Mouse (Mus musculus) forebrain, postnatal 0 days (tissue): ENCODE measurements at regions not wholly inside any gene's neighbourhood (a gene's known extent, or its start where the extent isn't known, plus 50 kb on each side); places are given as distances from the start of the nearest gene placed in this dataset.

Experiments used
- ATAC-seq: fragments of 200-750 bp; cut with Nextera tagmentation; 2 replicates; pipeline ENCODE4 v1.8.0; 2017; ENCODE audit warnings: mild to moderate bottlenecking, moderate library complexity
- DNase-seq: peaks from one replicate; pipeline ENCODE4 v3.0.0-alpha.2; 2015
- H3K27ac ChIP-seq: fragments of 300-500 bp; sonication (generic); 2 replicates; pipeline ENCODE4 v1.5.1; 2014; ENCODE audit warnings: low read depth, mild to moderate bottlenecking, antibody characterized with exemption, low read length, moderate library complexity, mixed read lengths
- H3K27me3 ChIP-seq: fragments of 300-500 bp; sonication (generic); 2 replicates; pipeline ENCODE4 v1.6.1; 2014; ENCODE audit warnings: mild to moderate bottlenecking, low read length, mixed read lengths; ENCODE audit not compliant: insufficient read depth
- H3K36me3 ChIP-seq: fragments of 300-500 bp; sonication (generic); 2 replicates; pipeline ENCODE4 v1.6.1; 2014; ENCODE audit warnings: mild to moderate bottlenecking, moderate library complexity; ENCODE audit not compliant: insufficient read depth
- H3K4me1 ChIP-seq: fragments of 300-500 bp; sonication (generic); 2 replicates; pipeline ENCODE4 v1.6.1; 2014; ENCODE audit warnings: antibody characterized with exemption; ENCODE audit not compliant: insufficient read depth
- H3K4me2 ChIP-seq: fragments of 300-500 bp; sonication (generic); 2 replicates; pipeline ENCODE4 v1.6.1; 2014; ENCODE audit warnings: low read depth, mild to moderate bottlenecking, moderate library complexity
- H3K4me3 ChIP-seq: fragments of 300-500 bp; sonication (generic); 2 replicates; pipeline ENCODE4 v1.5.1; 2014; ENCODE audit warnings: low read depth, low read length, mixed read lengths
- H3K9ac ChIP-seq: fragments of 300-500 bp; sonication (generic); 2 replicates; pipeline ENCODE4 v1.6.1; 2014; ENCODE audit warnings: mild to moderate bottlenecking
- H3K9me3 ChIP-seq: fragments of 300-500 bp; sonication (generic); 2 replicates; pipeline ENCODE4 v1.6.1; 2016; ENCODE audit warnings: low read length
- CTCF ChIP-seq: sonication (generic); IDR thresholded peaks from 2 replicates; pipeline ENCODE4 v1.5.1; 2016; ENCODE audit warnings: antibody characterized with exemption, control low read depth, low read depth
- WGBS: fragments of 180-500 bp; shearing (Covaris S2); extraction: QIAGEN DNeasy Blood & Tissue Kit; methylation state at CpG from one replicate; pipeline ENCODE4 v1.1.7; 2014; 5-methylcytosine and 5-hydroxymethylcytosine counted together

DNA sequence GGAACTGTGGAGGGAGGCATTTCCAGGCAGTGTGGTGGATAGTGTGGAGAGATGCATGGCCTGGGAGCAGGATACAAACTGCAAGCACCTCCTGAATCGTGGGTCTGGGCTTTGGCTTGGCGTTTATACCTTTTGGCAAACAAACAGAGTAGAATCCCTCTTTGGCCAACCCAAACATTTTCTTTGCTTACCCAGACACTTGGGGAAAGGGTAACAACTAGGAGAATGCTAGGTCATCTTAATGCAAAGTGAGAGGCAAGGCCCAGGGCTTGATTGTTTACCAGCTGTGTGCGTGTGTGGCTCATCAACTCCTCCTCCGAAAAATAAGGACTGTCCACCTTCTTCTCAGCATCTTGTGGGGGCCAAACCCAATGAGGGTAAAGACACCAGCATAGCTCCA lies 61.1 kb upstream of the Abca1 start:
- WGBS, result 86% methylated on average over 4 of the region's 4 CpGs
- Histone ChIP-seq H3K9ac (no peak overlapping the region), H3K4me2 (no peak overlapping the region), H3K36me3 (no peaks in the 10 kb centered on the region), H3K27me3 (no peaks in the 10 kb centered on the region), H3K4me1 (peaks cover 13% of the 10 kb centered on the region), H3K27ac (no peak overlapping the region), H3K4me3 (no peak overlapping the region), H3K9me3 (no peaks in the 10 kb centered on the region)
- ATAC-seq, result no peak
- no peak for DNase-seq
- TF ChIP-seq CTCF, result no peak

DNA sequence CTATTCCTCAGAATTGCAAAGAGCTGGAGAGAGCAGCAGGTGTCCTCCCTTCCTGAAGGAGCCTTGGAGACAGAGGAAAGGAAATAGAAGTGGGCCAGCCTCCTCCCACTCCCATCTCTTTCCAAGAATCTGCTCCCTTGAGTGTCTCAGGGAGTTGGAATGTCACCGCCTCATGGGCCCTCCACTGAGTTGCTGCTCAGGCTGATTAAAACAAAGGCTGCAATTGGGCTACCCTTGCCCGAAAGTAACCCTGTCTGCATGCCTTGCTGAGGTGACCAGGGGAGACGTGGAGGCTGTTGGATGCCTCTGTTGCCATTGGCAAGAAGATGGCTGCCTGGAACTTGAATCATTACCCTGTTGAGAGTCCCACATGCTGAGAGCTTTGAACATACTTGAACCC lies 59.7 kb upstream of the Abca1 start:
- peak; percentile 27 for ATAC-seq
- Histone ChIP-seq H3K4me3 (no peak overlapping the region), H3K4me2 (no peak overlapping the region), H3K9ac (no peak overlapping the region), H3K27ac (peak overlapping the region; percentile 85; the same call in 1 of the 2 replicates), H3K9me3 (no peaks in the 10 kb centered on the region), H3K27me3 (no peaks in the 10 kb centered on the region), H3K4me1 (peaks cover 13% of the 10 kb centered on the region), H3K36me3 (no peaks in the 10 kb centered on the region)
- TF ChIP-seq CTCF, result no peak
- 34% methylated on average over 3 of the region's 3 CpGs for WGBS
- DNase-seq, result peak; percentile 24

DNA sequence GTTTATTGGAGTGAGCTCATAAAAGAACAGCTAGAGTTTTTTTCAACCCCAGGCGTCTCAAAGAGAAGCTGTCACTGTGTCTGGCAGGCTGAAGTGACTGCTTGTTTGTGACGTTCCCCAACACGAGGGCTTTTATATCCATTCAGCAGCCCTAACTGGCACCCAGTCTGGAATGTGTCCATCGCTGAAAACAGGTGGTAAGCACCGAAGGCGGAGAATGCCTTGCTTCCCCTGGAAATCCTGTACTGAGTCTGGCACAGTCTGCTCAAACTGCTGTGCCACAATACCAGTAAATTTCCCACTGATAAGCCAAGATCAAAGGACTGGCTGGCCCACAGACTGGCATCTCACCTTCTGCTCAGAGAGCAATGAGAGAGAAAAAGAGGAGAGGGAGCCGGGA lies 59.1 kb upstream of the Abca1 start:
- Histone ChIP-seq H3K36me3 (no peaks in the 10 kb centered on the region), H3K4me3 (no peak overlapping the region), H3K4me1 (peaks cover 13% of the 10 kb centered on the region), H3K9ac (no peak overlapping the region), H3K4me2 (no peak overlapping the region), H3K9me3 (no peaks in the 10 kb centered on the region), H3K27me3 (no peaks in the 10 kb centered on the region), H3K27ac (peak overlapping the region; percentile 85)
- 9% methylated on average over 7 of the region's 7 CpGs for WGBS
- ATAC-seq, result peak; percentile 81
- peak; percentile 81 for DNase-seq
- TF ChIP-seq CTCF, result no peak

DNA sequence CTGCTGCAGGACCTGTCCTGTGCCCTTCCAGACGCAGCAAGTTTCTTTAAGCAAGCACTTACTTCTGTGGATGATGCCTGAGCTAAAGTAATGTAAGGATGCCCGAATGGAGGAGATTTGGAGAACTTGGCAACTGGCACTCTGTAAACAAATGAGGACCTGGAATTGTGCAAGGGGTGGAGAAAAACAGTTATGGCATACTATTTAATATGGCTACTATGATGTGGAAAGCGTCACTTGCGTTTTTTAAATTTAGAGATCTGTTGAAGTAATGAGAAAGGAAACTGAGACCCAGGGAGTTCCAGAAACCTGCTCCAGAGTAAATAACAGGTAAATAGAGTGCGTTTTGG lies 58.6 kb upstream of the Abca1 start:
- Histone ChIP-seq H3K4me2 (peak overlapping the region; percentile 74), H3K4me1 (peaks cover 13% of the 10 kb centered on the region), H3K9ac (peak overlapping the region; percentile 67), H3K4me3 (peak overlapping the region; percentile 45), H3K27me3 (no peaks in the 10 kb centered on the region), H3K9me3 (no peaks in the 10 kb centered on the region), H3K36me3 (no peaks in the 10 kb centered on the region), H3K27ac (peak overlapping the region; percentile 85)
- DNase-seq, result no peak
- TF ChIP-seq CTCF, result no peak
- no peak for ATAC-seq
- WGBS, result 29% methylated on average over 5 of the region's 5 CpGs

DNA sequence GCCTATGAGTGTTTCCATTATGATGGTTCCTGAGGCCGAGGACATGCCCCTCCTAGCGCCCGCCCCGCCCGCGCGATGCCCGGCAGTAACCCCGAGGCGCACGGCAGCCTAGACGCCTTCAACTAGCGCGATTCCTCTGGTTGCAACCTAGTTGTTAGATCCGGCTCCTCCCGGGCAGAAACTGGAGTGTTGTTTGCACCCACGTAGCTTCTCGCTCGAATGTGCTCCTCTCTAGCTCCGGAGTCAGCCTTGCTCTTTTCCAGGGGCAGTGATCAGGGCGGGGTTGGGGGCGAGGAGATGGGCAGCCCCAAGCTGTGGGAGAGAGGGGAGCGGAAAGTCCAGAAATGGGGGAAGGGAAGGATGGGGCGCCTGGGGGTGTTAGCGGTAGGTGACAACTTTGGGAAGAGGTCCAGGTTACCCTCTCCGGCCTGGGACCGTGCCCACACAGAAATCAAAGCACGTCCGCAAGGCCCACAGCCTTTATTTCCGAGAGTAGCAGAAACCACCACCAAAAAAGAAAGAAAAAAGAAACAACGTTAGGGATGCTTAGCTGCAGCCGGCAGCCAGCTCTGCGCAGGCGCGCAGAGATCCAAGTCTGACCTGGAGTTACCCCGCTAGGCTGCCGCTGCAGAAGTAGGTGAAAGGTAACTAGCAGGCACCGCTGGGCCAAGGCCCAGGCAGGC lies 58.1 kb upstream of the Abca1 start:
- peak overlapping the region; percentile 45 for H3K4me3 ChIP-seq
- H3K9me3 ChIP-seq, result no peaks in the 10 kb centered on the region
- no peak for TF ChIP-seq CTCF
- H3K27me3 ChIP-seq, result no peaks in the 10 kb centered on the region
- ATAC-seq, result peak; percentile 89
- peak overlapping the region; percentile 67 for H3K9ac ChIP-seq
- H3K36me3 ChIP-seq, result no peaks in the 10 kb centered on the region
- 2% methylated on average over 38 of the region's 38 CpGs for WGBS
- peak overlapping the region; percentile 85 for H3K27ac ChIP-seq
- peak; percentile 86 for DNase-seq
- H3K4me1 ChIP-seq, result peaks cover 13% of the 10 kb centered on the region
- peak overlapping the region; percentile 74 for H3K4me2 ChIP-seq

DNA sequence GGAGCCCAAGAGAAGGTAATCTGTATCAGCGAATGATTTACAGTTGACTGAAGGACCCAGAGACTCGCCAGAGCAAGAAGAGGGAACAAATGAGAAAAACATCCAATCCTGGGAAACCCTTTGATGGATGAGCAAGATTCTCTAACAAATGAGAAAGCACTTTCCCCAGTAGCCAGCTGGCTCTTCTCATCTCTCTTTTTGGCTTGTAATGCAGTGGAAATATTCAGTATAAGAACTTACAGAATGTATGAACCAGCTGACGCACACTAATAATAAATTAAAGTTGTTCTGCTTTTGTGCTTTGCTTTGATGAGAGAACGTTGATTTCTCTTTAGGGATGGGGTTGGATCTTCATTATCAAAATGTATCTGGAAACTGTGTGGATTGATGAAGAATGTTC lies 52.8 kb upstream of the Abca1 start:
- Histone ChIP-seq H3K4me1 (no peaks in the 10 kb centered on the region), H3K9me3 (no peaks in the 10 kb centered on the region), H3K9ac (no peak overlapping the region), H3K36me3 (no peaks in the 10 kb centered on the region), H3K27ac (no peak overlapping the region), H3K4me3 (no peak overlapping the region), H3K4me2 (no peak overlapping the region), H3K27me3 (no peaks in the 10 kb centered on the region)
- ATAC-seq (no peak), DNase-seq (no peak)
- TF ChIP-seq CTCF, result no peak
- 67% methylated on average over 4 of the region's 4 CpGs for WGBS

DNA sequence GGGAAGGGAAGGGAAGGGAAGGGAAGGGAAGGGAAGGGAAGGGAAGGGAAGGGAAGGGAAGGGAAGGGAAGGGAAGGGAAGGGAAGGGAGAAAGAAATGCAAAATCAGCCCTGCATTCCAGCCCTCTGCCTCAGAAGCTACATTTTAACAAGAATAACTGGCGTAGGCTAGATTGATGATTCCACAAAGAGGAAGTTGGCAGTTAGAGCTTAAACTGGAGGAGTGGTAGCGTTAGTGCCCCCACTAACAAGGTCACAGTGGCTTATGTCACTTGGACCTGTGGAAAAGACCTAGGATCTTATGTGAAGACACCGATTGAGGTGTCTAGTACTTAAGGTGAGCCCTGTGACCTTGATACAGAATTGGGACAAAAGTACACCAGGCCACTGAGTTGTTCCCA lies 51.0 kb upstream of the Abca1 start:
- no peak overlapping the region for H3K4me2 ChIP-seq
- 89% methylated on average over 3 of the region's 3 CpGs for WGBS
- TF ChIP-seq CTCF, result no peak
- no peaks in the 10 kb centered on the region for H3K36me3 ChIP-seq
- no peak overlapping the region for H3K9ac ChIP-seq
- H3K4me1 ChIP-seq, result no peaks in the 10 kb centered on the region
- no peak for DNase-seq
- H3K27me3 ChIP-seq, result no peaks in the 10 kb centered on the region
- H3K9me3 ChIP-seq, result no peaks in the 10 kb centered on the region
- H3K4me3 ChIP-seq, result no peak overlapping the region
- no peak overlapping the region for H3K27ac ChIP-seq
- no peak for ATAC-seq
